Mouse (Mus musculus) cerebral cortex, adult 2 months (tissue): ENCODE measurements around the gene R3hdm2.

Experiments used
- WGBS: fragments of 180-500 bp; shearing (Covaris S2); methylation state at CpG from one replicate; pipeline ENCODE4 v1.1.7; 2018; 5-methylcytosine and 5-hydroxymethylcytosine counted together

R3hdm2 gene

GRCm38 (mm10) chr10:127353909-127354895, 25.9 kb upstream of the R3hdm2 start, which contains the start of gene Inhbe:
Inhbe (minus strand) TSS chr10:127354411.
- 63% methylated on average over 18 of the region's 18 CpGs for WGBS

DNA sequence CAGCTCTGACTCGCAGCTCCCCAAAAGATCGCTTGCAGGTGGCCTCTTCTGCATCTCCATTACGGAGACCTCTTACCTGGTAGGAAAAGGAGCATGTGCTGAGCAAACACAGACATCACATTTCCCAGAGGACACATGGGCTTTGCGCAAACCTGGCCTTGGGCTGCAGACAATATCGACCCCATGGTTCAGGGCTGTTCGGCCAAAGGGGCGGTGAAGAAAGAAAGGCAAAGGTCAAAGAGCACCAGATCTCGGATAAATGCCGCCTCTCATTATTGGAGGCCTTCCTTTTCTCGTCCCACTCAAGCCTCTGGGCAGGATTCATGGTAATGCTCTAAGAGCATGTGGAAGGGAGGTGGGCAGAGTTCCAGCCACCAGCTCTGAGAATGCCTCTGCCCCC, 24.8 kb upstream of the R3hdm2 start:
- 51% methylated on average over 10 of the region's 10 CpGs for WGBS

GRCm38 (mm10) chr10:127360714-127361113, 19.4 kb upstream of the R3hdm2 start:
- 88% methylated on average over 3 of the region's 3 CpGs for WGBS

DNA sequence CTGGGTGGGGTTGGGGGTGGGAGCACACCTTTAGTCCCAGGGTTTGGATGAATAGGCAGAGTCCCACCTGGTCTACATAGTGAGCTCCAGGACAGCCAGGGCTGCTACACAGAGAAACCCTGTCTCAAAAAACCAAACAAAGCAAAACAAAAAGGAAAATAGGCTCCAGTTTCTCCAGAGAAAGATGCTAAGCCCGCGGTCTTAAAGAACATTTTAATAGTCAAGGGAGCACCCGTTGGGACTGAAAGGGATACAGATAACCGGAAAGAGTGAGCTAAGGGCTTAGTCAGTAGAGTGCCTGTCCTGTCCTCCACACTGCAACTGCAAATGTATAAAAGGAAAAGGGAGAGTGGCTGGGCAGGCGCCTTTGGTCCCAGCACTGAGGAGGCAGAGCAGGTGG, 13.0 kb upstream of the R3hdm2 start:
- 53% methylated on average over 5 of the region's 5 CpGs for WGBS

DNA sequence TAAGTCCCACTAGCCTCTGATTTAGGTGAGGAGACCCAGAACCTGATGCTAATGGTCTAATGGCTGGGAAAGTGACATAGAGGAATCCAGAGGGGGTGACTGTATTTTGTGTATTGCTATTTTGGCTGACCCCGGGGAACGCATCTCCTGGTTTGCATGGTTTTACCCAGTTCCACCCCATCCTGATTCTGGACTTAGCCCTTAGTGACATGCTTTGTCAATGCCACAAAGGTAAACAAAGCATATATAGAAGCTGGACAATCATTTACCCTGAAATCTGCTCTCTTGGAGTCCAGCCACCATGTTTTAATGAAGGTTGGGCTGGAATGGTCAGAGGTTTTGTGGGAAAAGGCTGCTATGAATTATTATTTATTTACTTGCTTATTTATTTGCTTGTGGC, 11.9 kb upstream of the R3hdm2 start:
- WGBS: 92% methylated on average over 2 of the region's 2 CpGs

GRCm38 (mm10) chr10:127369834-127370820, 10.0 kb upstream of the R3hdm2 start, which contains the start of gene Inhbc:
Inhbc (minus strand) TSS chr10:127370431.
- 86% methylated on average over 22 of the region's 22 CpGs for WGBS

DNA sequence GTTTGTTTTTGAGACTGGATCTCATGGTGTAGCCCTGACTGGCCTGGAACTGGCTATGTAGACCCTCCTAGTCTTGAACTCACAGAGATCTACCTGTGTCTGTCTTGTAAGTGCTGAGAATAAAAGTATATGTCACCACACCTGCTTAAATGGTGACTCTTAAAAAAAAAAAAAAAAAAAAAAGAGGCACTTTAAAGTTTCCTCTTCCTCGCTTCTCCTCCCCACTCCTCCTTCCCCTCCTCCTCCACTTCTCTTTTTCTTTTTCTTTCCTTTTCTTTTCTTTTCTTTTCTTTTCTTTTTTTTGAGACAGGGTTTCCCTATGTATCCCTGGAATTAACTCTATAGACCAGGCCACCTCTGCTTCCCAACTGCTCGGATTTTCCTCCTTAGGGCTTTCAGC, 9.1 kb upstream of the R3hdm2 start:
- 77% methylated on average over 2 of the region's 2 CpGs for WGBS

DNA sequence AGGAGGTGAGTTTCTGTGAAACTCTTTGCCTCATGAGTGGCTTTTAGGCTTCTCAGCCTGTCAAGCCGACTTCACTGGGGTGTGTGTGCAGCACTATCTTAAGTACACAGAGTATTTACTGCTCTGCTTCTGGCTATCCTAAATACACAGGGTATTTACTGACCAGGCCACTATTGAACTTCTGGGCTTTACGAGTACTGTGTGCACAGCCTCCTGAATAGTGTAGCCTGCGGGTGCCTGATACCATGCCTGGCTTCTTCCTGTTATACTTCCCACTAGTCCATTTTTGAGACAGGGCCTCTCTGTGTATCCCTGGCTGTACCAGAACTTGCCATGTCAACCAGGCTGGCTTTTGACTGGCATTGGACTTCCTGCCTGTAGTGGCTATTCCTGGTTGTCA, 2.4 kb upstream of the R3hdm2 start:
- 78% methylated on average over 3 of the region's 3 CpGs for WGBS

DNA sequence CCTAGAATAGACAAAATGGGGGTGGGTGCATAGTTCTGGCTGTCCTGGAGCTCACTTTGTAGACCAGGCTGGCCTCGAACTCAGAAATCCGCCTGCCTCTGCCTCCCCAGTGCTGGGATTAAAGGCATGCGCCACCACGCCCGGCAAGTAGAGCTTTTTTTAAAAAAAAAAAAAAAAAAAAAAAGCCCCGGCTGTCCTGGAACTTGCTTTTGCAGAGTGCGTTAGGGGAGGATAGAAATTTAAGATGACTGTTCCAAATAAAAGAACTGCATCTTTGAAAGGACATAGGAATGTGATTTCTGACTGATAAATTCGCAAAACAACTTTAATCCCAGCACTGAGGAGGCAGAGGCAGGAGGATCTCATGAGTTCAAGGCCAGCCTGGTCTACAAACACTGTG, 473 bp upstream of the R3hdm2 start:
- WGBS: 64% methylated on average over 8 of the region's 8 CpGs

GRCm38 (mm10) chr10:127380767-127381742, 928 bp downstream of the R3hdm2 start:
- 5% methylated on average over 78 of the region's 79 CpGs for WGBS

GRCm38 (mm10) chr10:127381743-127382134, 1.6 kb downstream of the R3hdm2 start:
- WGBS: 56% methylated on average over 2 of the region's 2 CpGs

- WGBS: 84% methylated on average over 6 of the region's 6 CpGs
Observed at GRCm38 (mm10) chr10:127391774-127392173, 11.6 kb downstream of the R3hdm2 start.

- WGBS: 100% methylated on average over 3 of the region's 3 CpGs
Observed at GRCm38 (mm10) chr10:127404701-127405100, 24.6 kb downstream of the R3hdm2 start.

- 48% methylated on average over 4 of the region's 4 CpGs for WGBS
Observed at GRCm38 (mm10) chr10:127407391-127407790, 27.3 kb downstream of the R3hdm2 start.

GRCm38 (mm10) chr10:127412101-127412500, 32.0 kb downstream of the R3hdm2 start:
- 56% methylated on average over 5 of the region's 5 CpGs for WGBS

DNA sequence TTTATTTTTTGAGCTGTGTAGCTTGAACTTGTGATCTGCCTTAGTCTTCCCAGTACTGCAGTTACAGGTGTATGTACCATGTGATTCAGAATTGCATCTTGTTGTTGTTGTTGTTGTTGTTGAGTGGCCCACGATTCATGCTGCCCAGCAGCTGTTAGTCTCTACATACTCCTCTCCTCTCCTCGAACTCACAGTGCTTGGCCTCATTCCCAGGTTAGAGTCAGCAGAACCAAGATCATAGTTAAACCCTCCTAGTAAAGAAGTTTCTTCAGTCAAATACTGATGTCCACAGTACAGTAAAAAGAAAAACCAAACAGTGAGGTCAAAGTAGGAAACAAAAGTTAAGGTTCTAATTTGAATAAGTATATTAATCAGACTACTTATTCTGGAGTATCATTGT, 32.6 kb downstream of the R3hdm2 start:
- 28% methylated on average over 2 of the region's 2 CpGs for WGBS

DNA sequence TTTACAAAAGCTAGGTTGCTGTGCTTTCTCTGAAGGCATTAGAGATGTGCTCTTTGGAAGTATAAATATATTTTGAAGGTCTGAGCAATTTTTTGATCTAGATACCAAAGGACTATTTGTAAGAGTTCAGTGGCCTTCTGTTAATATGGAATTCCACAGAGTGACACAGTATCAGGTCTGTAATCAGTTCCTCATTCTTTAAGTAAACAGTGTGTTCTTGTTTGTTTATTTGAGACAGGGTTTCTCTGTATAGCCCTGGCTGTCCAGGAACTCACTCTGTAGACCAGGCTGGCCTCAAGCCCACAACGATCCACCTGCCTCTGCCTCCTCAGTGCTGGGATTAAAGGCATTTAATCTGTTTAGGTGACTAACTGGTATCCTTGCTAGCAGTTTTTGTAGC, 33.5 kb downstream of the R3hdm2 start:
- 69% methylated on average over 1 of the region's 1 CpGs for WGBS

DNA sequence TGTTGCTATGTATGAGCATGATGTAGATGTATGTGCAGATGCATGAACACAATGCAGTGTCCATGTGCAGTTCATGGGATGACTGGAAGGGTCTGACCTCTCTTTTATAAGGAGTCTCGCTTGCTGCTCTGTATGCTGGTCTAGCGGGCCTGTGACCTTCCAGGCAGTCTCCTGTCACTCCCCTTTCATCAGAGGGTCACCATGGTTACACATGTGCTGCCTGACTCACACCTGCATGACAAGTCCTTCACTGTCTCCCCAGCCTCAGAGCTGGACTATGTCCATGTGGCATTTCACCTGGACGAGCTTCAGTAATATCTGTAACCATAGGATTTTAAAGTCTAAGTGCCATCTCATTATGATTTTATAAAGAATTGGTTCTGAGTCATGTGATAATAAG, 34.0 kb downstream of the R3hdm2 start:
- WGBS: 96% methylated on average over 3 of the region's 3 CpGs

- WGBS: 9% methylated on average over 6 of the region's 6 CpGs
Observed at GRCm38 (mm10) chr10:127420131-127420530, 40.0 kb downstream of the R3hdm2 start.

DNA sequence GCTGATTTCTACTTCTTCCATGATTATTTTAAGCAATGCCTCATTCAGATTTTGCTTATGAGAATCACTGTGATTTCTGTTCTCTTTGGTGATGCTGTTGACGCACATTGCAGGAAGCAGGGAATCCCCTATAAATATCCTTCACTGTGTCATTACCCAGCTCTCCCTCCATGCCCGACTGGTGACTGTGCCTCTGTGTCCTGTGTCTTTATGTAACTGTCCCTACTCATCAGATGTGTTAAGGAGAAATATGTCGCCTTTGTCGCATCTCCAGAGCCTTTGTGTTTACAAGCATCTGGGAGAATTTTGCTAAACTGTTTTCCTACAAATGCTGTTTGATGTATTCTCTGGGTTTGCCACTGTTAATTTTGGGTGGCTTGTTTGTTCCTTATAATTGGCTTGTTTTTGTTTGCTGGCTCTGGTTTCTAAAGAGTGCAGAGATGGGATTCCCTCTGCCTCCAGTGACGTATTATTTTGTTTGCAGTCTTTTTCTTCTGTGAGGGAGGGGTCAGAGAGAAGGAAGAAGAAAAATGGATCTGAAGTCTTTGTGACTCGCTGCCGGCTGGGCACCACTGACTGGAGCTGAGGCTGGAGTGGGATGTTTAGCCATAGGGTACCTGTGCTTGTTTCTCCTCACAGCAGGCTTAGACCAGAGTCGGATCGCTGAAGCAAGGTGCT, 40.7 kb downstream of the R3hdm2 start:
- WGBS: 2% methylated on average over 9 of the region's 9 CpGs
